Mouse (Mus musculus): ENCODE measurements around the gene Acsf3. TPM values are rescaled to one million over a fixed set of nuclear protein-coding genes. Genes with fewer than 3 reads are reported as not detected.

Acsf3 gene
- polyA plus RNA-seq (2012; rRNA removed), result 15.0 and 34.1 TPM in 2 replicates

DNA sequence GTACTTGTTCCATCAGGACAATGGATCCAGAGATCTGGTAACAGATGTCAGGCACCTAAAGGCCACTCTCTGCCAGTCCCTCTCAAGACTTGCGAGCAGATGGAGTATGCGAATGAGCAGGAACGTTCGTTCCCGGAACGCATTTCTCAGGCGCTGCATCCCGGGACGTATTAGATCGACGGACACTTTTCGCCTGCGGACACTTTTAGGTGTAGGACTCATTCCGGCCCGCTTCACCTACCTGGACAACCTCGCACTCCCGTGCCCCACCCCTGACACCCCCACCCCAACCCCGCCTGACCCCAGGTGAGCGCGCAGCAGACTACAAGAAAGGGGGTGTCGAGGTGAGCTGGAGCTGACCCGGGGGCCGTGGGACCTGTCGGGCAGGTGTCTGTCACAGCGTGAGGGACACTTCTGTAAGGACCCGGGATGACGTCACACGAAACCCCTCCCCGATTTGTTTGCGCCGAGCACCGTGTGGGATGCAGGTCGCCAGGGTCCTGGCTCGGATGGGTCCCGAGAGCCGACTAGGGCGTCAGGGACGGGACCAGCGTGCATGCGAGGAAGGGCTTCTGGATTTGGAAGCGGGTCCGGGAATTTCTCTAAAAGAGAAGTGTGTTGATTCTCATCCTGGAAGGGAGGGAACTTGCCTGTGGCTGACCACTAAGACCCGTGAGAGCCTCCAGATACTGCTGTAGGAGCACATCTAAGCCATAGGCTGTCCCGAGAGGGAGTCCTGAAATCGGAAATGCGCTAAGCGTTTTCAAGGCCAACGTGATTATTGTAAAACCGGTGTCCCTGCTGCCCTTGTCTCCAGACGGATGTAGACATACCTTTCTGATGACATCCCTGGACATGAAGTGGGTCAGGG lies at the start of gene Acsf3:
Gene Acsf3 (plus strand): TSS at position 202 of the 871 bp plus-strand sequence.
- Histone ChIP-seq H3K27ac (ENCODE audit: insufficient read depth, low read depth, low read length) (no peak within 1 kb of the TSS), H3K4me3 (ENCODE audit: low read depth, low read length) (peak within 1 kb of the TSS; percentile 77), H3K27me3 (ENCODE audit: control insufficient read depth, insufficient read depth, low read length) (no peaks in the 10 kb centered on the region), H3K4me1 (ENCODE audit: control insufficient read depth, insufficient read depth, insufficient read length, low read length) (no peaks in the 10 kb centered on the region), H3K36me3 (ENCODE audit: control insufficient read depth, insufficient read depth, low read length) (peaks cover 6% of the 10 kb centered on the region; the same call in 1 of the 2 replicates)
- TF ChIP-seq POLR2A (IDR thresholded peaks at IDR 0.05; ENCODE audit: low read depth, low read length) (no peak), CTCF (IDR thresholded peaks at IDR 0.05; ENCODE audit: extremely low read depth, insufficient read length, insufficient replicate concordance, low read depth, low read length) (no peak)
- WGBS, result 2% methylated on average over 50 of the region's 50 CpGs

DNA sequence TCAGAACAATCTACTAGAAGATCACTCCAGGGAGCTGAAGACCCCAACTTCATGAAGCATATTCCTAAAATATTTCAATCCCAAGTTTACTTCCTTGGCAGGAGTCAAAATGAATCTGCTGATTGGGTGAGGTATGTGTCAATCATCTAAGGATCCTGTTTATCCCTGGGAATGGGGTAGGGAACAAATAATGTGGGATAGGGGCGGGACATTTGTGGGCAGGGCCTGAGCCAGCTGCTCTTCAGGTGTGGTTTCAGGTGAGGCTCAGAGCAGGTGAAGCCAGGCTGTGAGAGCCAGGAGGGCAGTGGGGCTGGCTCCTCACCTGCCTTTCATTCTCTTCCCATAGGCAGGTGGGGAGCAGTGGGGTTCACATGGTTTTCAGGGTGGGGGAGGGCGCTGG lies 48.5 kb upstream of the Acsf3 start:
- no peak overlapping the region; the same call in 1 of the 2 replicates for H3K27ac ChIP-seq (ENCODE audit: insufficient read depth, low read depth, low read length)
- no peak overlapping the region for H3K4me3 ChIP-seq (ENCODE audit: low read depth, low read length)
- 27% methylated on average over 2 of the region's 2 CpGs for WGBS
- H3K27me3 ChIP-seq (ENCODE audit: control insufficient read depth, insufficient read depth, low read length), result no peaks in the 10 kb centered on the region
- H3K36me3 ChIP-seq (ENCODE audit: control insufficient read depth, insufficient read depth, low read length), result no peaks in the 10 kb centered on the region
- TF ChIP-seq CTCF (IDR thresholded peaks at IDR 0.05; ENCODE audit: extremely low read depth, insufficient read length, insufficient replicate concordance, low read depth, low read length) (no peak), POLR2A (IDR thresholded peaks at IDR 0.05; ENCODE audit: low read depth, low read length) (no peak)
- peaks cover 9% of the 10 kb centered on the region; the same call in 1 of the 2 replicates for H3K4me1 ChIP-seq (ENCODE audit: control insufficient read depth, insufficient read depth, insufficient read length, low read length)

DNA sequence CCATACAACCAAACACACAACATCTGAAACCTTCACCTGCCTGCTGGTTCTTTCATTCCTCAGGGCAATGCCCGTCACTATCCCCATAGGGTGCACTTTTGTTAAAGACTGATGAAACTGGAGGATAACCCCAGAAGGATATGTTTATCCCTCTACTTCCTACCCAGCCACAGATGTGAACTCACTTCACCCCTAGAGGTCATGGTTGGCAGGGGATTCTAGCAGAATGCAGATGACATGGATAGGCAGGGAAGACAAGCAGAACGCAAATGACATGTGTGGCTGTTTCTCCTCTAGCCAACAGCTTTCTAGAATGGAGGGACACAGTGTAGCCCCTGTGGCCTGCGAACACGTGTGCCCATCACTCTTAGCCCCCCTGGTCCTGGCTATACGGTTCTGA lies 47.9 kb upstream of the Acsf3 start:
- TF ChIP-seq CTCF (IDR thresholded peaks at IDR 0.05; ENCODE audit: extremely low read depth, insufficient read length, insufficient replicate concordance, low read depth, low read length) (no peak), POLR2A (IDR thresholded peaks at IDR 0.05; ENCODE audit: low read depth, low read length) (no peak)
- Histone ChIP-seq H3K4me1 (ENCODE audit: control insufficient read depth, insufficient read depth, insufficient read length, low read length) (peaks cover 9% of the 10 kb centered on the region; the same call in 1 of the 2 replicates), H3K4me3 (ENCODE audit: low read depth, low read length) (no peak overlapping the region), H3K36me3 (ENCODE audit: control insufficient read depth, insufficient read depth, low read length) (no peaks in the 10 kb centered on the region), H3K27ac (ENCODE audit: insufficient read depth, low read depth, low read length) (peak overlapping the region; percentile 5; the same call in 1 of the 2 replicates), H3K27me3 (ENCODE audit: control insufficient read depth, insufficient read depth, low read length) (no peaks in the 10 kb centered on the region)
- WGBS, result 61% methylated on average over 5 of the region's 5 CpGs

DNA sequence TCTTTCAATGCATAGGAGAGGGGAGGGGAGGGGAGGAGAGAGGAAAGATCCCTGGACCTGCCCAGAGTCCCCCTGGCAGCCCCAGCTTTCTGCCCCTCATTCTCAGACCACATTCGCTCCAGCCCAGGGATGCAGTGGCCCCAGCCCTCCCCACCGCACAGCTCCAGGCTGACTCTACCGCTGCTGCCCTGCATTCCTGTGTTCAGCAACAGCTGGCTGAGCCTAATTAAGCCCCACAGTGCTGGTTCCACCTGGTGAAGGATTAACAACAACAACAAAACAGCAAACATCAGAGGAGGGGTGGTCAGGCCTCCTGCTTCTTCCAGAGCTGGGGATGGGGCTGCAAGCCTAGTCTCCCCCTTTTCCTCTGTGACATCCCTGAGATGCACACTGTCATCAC lies 46.7 kb upstream of the Acsf3 start:
- peaks cover 9% of the 10 kb centered on the region; the same call in 1 of the 2 replicates for H3K4me1 ChIP-seq (ENCODE audit: control insufficient read depth, insufficient read depth, insufficient read length, low read length)
- H3K4me3 ChIP-seq (ENCODE audit: low read depth, low read length), result no peak overlapping the region
- H3K27ac ChIP-seq (ENCODE audit: insufficient read depth, low read depth, low read length), result no peak overlapping the region
- WGBS, result 84% methylated on average over 3 of the region's 3 CpGs
- H3K36me3 ChIP-seq (ENCODE audit: control insufficient read depth, insufficient read depth, low read length), result no peaks in the 10 kb centered on the region
- TF ChIP-seq POLR2A (IDR thresholded peaks at IDR 0.05; ENCODE audit: low read depth, low read length) (no peak), CTCF (IDR thresholded peaks at IDR 0.05; ENCODE audit: extremely low read depth, insufficient read length, insufficient replicate concordance, low read depth, low read length) (no peak)
- H3K27me3 ChIP-seq (ENCODE audit: control insufficient read depth, insufficient read depth, low read length), result no peaks in the 10 kb centered on the region

DNA sequence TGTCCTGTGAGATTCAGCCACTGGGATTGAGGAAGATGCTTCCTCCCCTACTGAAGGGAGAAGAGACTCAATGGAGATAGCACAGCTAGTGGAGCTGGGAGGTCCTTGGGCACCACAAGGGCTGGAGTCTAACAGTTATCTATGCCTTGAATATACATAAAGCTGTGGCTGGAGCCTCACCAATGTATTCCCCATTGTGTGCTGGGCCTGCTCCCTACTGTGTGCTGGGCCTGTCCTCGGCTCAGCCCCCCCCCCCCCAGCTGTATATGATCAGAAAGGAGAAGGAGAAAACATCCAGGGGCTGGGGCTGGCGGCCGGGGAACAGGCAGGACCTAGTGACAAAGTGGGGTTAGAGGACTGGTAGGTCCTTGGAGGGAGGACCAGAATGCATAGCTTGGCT lies 40.2 kb upstream of the Acsf3 start:
- Histone ChIP-seq H3K4me3 (ENCODE audit: low read depth, low read length) (no peak overlapping the region), H3K27ac (ENCODE audit: insufficient read depth, low read depth, low read length) (no peak overlapping the region), H3K4me1 (ENCODE audit: control insufficient read depth, insufficient read depth, insufficient read length, low read length) (peaks cover 6% of the 10 kb centered on the region; the same call in 1 of the 2 replicates), H3K36me3 (ENCODE audit: control insufficient read depth, insufficient read depth, low read length) (no peaks in the 10 kb centered on the region), H3K27me3 (ENCODE audit: control insufficient read depth, insufficient read depth, low read length) (no peaks in the 10 kb centered on the region)
- 79% methylated on average over 3 of the region's 3 CpGs for WGBS
- no peak for TF ChIP-seq POLR2A (IDR thresholded peaks at IDR 0.05; ENCODE audit: low read depth, low read length)
- no peak for TF ChIP-seq CTCF (IDR thresholded peaks at IDR 0.05; ENCODE audit: extremely low read depth, insufficient read length, insufficient replicate concordance, low read depth, low read length)

DNA sequence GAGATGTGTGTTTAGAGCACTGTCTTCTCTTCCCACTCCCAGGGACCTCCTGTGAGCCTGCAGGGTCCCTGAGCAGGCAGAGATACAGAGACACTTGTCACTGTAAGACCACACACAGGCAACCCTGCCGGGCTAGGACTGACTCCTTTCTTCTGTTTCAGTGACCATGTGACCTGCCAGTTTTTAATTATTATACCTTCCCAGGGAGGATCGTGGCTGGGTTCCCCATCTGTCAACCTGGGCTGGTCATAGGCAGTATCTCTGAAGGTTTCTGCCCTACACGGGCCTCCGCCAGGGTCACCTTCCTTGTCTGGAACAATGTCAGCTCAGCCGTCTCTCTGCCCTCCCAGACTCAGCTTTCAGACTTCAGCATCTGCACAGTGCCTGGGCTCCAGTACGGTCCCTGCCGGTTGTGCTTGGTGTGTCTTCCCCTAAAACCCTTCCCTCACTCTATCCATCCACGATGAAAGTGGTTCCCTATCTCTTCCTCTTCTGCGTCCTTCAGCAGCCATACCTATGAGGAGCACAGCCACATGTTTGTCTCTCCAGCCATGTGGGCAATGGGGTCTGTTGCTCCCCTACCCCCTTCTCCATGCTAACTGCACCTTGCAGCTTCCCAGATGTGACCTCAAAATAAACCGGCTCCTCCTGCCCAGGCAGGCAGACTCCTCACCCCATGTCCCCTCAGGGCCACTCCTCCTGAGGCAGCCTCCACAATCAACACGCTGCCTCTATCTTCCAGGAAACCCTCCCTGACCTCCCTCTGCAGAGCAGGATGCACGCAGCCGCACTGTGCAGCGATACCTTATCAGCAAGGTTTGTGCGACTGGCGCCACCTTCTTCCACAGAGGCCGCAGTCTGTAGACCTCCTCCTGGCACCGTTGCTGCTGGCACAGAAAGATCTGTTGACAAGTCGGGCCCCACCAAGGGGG lies 39.5 kb upstream of the Acsf3 start:
- Histone ChIP-seq H3K27ac (ENCODE audit: insufficient read depth, low read depth, low read length) (no peak overlapping the region), H3K27me3 (ENCODE audit: control insufficient read depth, insufficient read depth, low read length) (no peaks in the 10 kb centered on the region), H3K4me3 (ENCODE audit: low read depth, low read length) (no peak overlapping the region), H3K4me1 (ENCODE audit: control insufficient read depth, insufficient read depth, insufficient read length, low read length) (peaks cover 6% of the 10 kb centered on the region; the same call in 1 of the 2 replicates), H3K36me3 (ENCODE audit: control insufficient read depth, insufficient read depth, low read length) (no peaks in the 10 kb centered on the region)
- TF ChIP-seq POLR2A (IDR thresholded peaks at IDR 0.05; ENCODE audit: low read depth, low read length) (no peak), CTCF (IDR thresholded peaks at IDR 0.05; ENCODE audit: extremely low read depth, insufficient read length, insufficient replicate concordance, low read depth, low read length) (no peak)
- 26% methylated on average over 19 of the region's 19 CpGs for WGBS
